Mouse (Mus musculus): ENCODE data around the gene Btbd11. TPM values are rescaled to one million over a fixed set of nuclear protein-coding genes. Genes with fewer than 3 reads are reported as not detected.

The Btbd11 gene
- polyA plus RNA-seq, 1 experiment from 2014 or later, result 28.7 TPM

DNA sequence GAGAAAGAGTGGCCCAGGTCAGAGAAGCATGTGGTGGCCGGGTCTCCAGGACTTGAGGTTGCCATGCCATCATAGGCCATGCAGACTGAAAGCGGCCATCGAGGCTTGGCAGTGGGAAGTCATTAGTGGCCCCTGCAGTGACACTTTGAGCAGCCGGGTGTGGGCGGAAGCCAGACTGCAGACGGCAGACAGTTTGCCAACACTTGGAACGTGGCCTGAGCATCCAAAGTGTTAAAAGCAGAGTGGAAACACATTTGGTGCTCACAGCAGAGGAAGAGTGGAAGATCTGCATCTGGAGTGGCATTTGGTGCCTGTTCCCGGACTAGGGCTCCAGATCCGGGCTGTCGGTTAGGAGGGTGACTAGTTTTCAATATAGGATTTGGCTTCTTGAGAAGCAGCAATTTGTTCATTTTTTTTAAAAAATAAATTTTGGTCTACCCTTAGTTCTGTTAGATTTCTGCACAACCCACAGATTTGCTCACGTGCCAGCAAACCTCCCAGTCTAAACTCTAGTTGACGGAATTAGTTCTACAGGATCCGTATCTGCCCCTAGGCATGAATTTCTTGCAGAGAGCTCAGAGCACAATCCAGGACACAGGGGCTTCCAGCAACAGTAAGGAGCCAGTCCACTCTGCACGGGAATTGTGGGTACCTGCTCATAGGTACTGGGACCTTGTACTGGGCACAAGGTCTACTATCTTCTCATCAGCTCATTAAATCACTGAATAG, 222.1 kb downstream of the Btbd11 start:
- ATAC-seq (ENCODE audit: low FRiP score) (no peak), DNase-seq (ENCODE audit: low spot score) (peak; percentile 34)

DNA sequence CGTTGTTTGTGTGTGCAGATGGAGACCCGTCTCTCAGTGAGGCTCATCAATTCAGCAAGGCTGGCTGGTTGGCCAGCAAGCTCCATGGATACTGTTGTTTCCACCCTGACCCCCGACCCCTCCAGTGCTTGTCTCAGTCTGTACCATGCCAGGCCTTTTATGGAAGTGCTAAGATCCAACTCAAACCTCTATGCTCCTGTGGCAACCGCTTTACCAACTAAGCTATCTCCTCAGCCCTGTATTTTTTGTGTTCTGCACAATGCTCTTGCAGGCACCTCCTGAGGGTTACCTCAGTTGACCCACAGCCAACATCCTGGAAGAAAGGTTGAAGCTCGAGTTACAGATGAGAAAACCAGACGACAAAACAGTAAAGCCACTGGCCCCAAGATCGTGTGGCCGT, 230.5 kb downstream of the Btbd11 start:
- DNase-seq (ENCODE audit: low spot score) (no peak), ATAC-seq (ENCODE audit: low FRiP score) (peak; percentile 55)
- H3K27ac ChIP-seq, result no peak overlapping the region
- no peak overlapping the region for H3K4me2 ChIP-seq (replicated peaks)
- H3K27me3 ChIP-seq (ENCODE audit: control insufficient read depth, insufficient read depth, low read length), result no peaks in the 10 kb centered on the region
- WGBS, result 22% methylated on average over 8 of the region's 8 CpGs
- H3K4me1 ChIP-seq (replicated peaks; ENCODE audit: control insufficient read depth, insufficient read depth, low read length), result 0 out of 2 replicates have a peak, but pooled peaks cover 8% of the 10 kb centered on the region
- H3K36me3 ChIP-seq (replicated peaks; ENCODE audit: control insufficient read depth, insufficient read depth), result no peaks in the 10 kb centered on the region
- no peaks in the 10 kb centered on the region for H3K9me3 ChIP-seq (ENCODE audit: control insufficient read depth, low read length)
- no peak overlapping the region for H3K4me3 ChIP-seq (replicated peaks; ENCODE audit: low read length)
- H3K9ac ChIP-seq, result no peak overlapping the region

More for the DNA sequence above, 222.1 kb downstream of the Btbd11 start:
- H3K36me3 ChIP-seq (replicated peaks; ENCODE audit: control insufficient read depth, insufficient read depth), result no peaks in the 10 kb centered on the region
- WGBS, result 82% methylated on average over 14 of the region's 14 CpGs
- H3K9me3 ChIP-seq (ENCODE audit: control insufficient read depth, low read length), result no peaks in the 10 kb centered on the region
- H3K4me2 ChIP-seq (replicated peaks), result no peak overlapping the region
- no peak overlapping the region for H3K9ac ChIP-seq
- no peak overlapping the region for H3K27ac ChIP-seq
- no peaks in the 10 kb centered on the region for H3K27me3 ChIP-seq (ENCODE audit: control insufficient read depth, insufficient read depth, low read length)
- no peaks in the 10 kb centered on the region for H3K4me1 ChIP-seq (replicated peaks; ENCODE audit: control insufficient read depth, insufficient read depth, low read length)
- no peak overlapping the region for H3K4me3 ChIP-seq (replicated peaks; ENCODE audit: low read length)

GRCm38 (mm10) chr10:85617501-85618417, 231.1 kb downstream of the Btbd11 start:
- no peak overlapping the region for H3K9ac ChIP-seq
- H3K4me1 ChIP-seq (replicated peaks; ENCODE audit: control insufficient read depth, insufficient read depth, low read length), result 0 out of 2 replicates have a peak, but pooled peaks cover 8% of the 10 kb centered on the region
- WGBS, result 42% methylated on average over 12 of the region's 12 CpGs
- no peak overlapping the region for H3K4me2 ChIP-seq (replicated peaks)
- ATAC-seq (ENCODE audit: low FRiP score) (no peak), DNase-seq (ENCODE audit: low spot score) (no peak)
- H3K27me3 ChIP-seq (ENCODE audit: control insufficient read depth, insufficient read depth, low read length), result no peaks in the 10 kb centered on the region
- H3K4me3 ChIP-seq (replicated peaks; ENCODE audit: low read length), result no peak overlapping the region
- no peaks in the 10 kb centered on the region for H3K9me3 ChIP-seq (ENCODE audit: control insufficient read depth, low read length)
- no peaks in the 10 kb centered on the region for H3K36me3 ChIP-seq (replicated peaks; ENCODE audit: control insufficient read depth, insufficient read depth)
- H3K27ac ChIP-seq, result no peak overlapping the region

- ATAC-seq (ENCODE audit: low FRiP score) (no peak), DNase-seq (ENCODE audit: low spot score) (no peak)
- Histone ChIP-seq H3K36me3 (replicated peaks; ENCODE audit: control insufficient read depth, insufficient read depth) (no peaks in the 10 kb centered on the region), H3K27me3 (ENCODE audit: control insufficient read depth, insufficient read depth, low read length) (no peaks in the 10 kb centered on the region), H3K27ac (no peak overlapping the region), H3K4me1 (replicated peaks; ENCODE audit: control insufficient read depth, insufficient read depth, low read length) (0 out of 2 replicates have a peak, but pooled peaks cover 8% of the 10 kb centered on the region), H3K9me3 (ENCODE audit: control insufficient read depth, low read length) (no peaks in the 10 kb centered on the region), H3K4me2 (replicated peaks) (no peak overlapping the region), H3K4me3 (replicated peaks; ENCODE audit: low read length) (no peak overlapping the region), H3K9ac (no peak overlapping the region)
- WGBS, result 87% methylated on average over 6 of the region's 6 CpGs
Observed at GRCm38 (mm10) chr10:85621067-85621466, 234.5 kb downstream of the Btbd11 start.

GRCm38 (mm10) chr10:85624504-85625169, 238.0 kb downstream of the Btbd11 start:
- Histone ChIP-seq H3K4me1 (replicated peaks; ENCODE audit: control insufficient read depth, insufficient read depth, low read length) (no peaks in the 10 kb centered on the region), H3K27me3 (ENCODE audit: control insufficient read depth, insufficient read depth, low read length) (no peaks in the 10 kb centered on the region), H3K36me3 (replicated peaks; ENCODE audit: control insufficient read depth, insufficient read depth) (0 out of 2 replicates have a peak, but pooled peaks cover 4% of the 10 kb centered on the region), H3K27ac (no peak overlapping the region), H3K4me2 (replicated peaks) (peak overlapping the region; percentile 52), H3K4me3 (replicated peaks; ENCODE audit: low read length) (peak overlapping the region; percentile 34), H3K9me3 (ENCODE audit: control insufficient read depth, low read length) (no peaks in the 10 kb centered on the region), H3K9ac (peak overlapping the region; percentile 34; the same call in 1 of the 2 replicates)
- ATAC-seq (ENCODE audit: low FRiP score) (peak; percentile 88), DNase-seq (ENCODE audit: low spot score) (peak; percentile 70)
- WGBS, result 4% methylated on average over 31 of the region's 31 CpGs

GRCm38 (mm10) chr10:85625170-85625686, 238.6 kb downstream of the Btbd11 start:
- Histone ChIP-seq H3K4me1 (replicated peaks; ENCODE audit: control insufficient read depth, insufficient read depth, low read length) (no peaks in the 10 kb centered on the region), H3K9ac (peak overlapping the region; percentile 34; the same call in 1 of the 2 replicates), H3K27me3 (ENCODE audit: control insufficient read depth, insufficient read depth, low read length) (no peaks in the 10 kb centered on the region), H3K36me3 (replicated peaks; ENCODE audit: control insufficient read depth, insufficient read depth) (0 out of 2 replicates have a peak, but pooled peaks cover 4% of the 10 kb centered on the region), H3K9me3 (ENCODE audit: control insufficient read depth, low read length) (no peaks in the 10 kb centered on the region), H3K4me2 (replicated peaks) (peak overlapping the region; percentile 52), H3K27ac (no peak overlapping the region), H3K4me3 (replicated peaks; ENCODE audit: low read length) (no peak overlapping the region)
- DNase-seq (ENCODE audit: low spot score) (no peak), ATAC-seq (ENCODE audit: low FRiP score) (no peak)
- 56% methylated on average over 4 of the region's 4 CpGs for WGBS

- Histone ChIP-seq H3K27ac (no peak overlapping the region), H3K4me3 (replicated peaks; ENCODE audit: low read length) (no peak overlapping the region), H3K36me3 (replicated peaks; ENCODE audit: control insufficient read depth, insufficient read depth) (peaks cover 4% of the 10 kb centered on the region; the same call in 1 of the 2 replicates), H3K4me2 (replicated peaks) (no peak overlapping the region), H3K9ac (no peak overlapping the region), H3K27me3 (ENCODE audit: control insufficient read depth, insufficient read depth, low read length) (no peaks in the 10 kb centered on the region), H3K9me3 (ENCODE audit: control insufficient read depth, low read length) (no peaks in the 10 kb centered on the region), H3K4me1 (replicated peaks; ENCODE audit: control insufficient read depth, insufficient read depth, low read length) (no peaks in the 10 kb centered on the region)
- ATAC-seq (ENCODE audit: low FRiP score), result no peak
- DNase-seq (ENCODE audit: low spot score), result no peak
- WGBS, result 83% methylated on average over 10 of the region's 10 CpGs
Observed at GRCm38 (mm10) chr10:85632030-85632429, 245.4 kb downstream of the Btbd11 start.

DNA sequence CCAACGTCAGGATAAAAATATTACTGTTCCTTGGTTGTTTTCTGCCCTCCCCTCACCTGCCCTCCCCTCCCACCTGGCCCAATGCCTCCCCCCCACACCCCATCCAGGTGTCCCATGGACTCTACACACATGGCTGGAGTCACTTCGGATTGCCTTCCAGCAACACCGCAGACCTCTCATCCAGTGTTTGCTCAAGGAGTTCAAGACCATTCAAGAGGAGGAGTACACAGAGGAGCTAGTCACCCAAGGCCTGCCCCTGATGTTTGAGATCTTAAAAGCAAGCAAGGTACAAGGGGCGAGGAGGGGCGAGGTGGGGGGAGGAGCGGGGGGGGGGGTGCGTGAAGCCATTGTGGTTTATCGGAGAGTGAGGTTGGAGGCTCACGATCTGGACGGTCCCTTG, 247.0 kb downstream of the Btbd11 start:
- WGBS, result 89% methylated on average over 10 of the region's 10 CpGs
- H3K4me3 ChIP-seq (replicated peaks; ENCODE audit: low read length), result no peak overlapping the region
- no peak overlapping the region for H3K27ac ChIP-seq
- no peak overlapping the region for H3K9ac ChIP-seq
- no peaks in the 10 kb centered on the region for H3K27me3 ChIP-seq (ENCODE audit: control insufficient read depth, insufficient read depth, low read length)
- DNase-seq (ENCODE audit: low spot score), result no peak
- no peaks in the 10 kb centered on the region; the same call in 1 of the 2 replicates for H3K36me3 ChIP-seq (replicated peaks; ENCODE audit: control insufficient read depth, insufficient read depth)
- H3K4me2 ChIP-seq (replicated peaks), result no peak overlapping the region
- no peaks in the 10 kb centered on the region for H3K9me3 ChIP-seq (ENCODE audit: control insufficient read depth, low read length)
- ATAC-seq (ENCODE audit: low FRiP score), result no peak
- no peaks in the 10 kb centered on the region for H3K4me1 ChIP-seq (replicated peaks; ENCODE audit: control insufficient read depth, insufficient read depth, low read length)
